In genomic region chr13:20940389-20940788, GRCm38 (mm10) we compare ENCODE assay signal across 9 mouse cellular contexts.
A peak's percentile ranks its signal among the peaks of the same experiment; 100 is the strongest.
DNase-seq lines count a peak whose midpoint lies in the region; ATAC-seq and TF ChIP-seq lines count a peak whose summit lies in the region.
"Had no signal": no experiment of that assay in that cellular context is flagged by ENCODE, and none has a peak within 500 bp of the region (broad histone marks: within the 10 kb centered on the region; RNA-seq: fewer than 3 reads in every experiment).

No protein-coding gene starts in this region.

- H3K9ac ChIP-seq in forebrain, embryonic 14.5 days (ENCODE audit: low read length), result no peak overlapping the region
- H3K9ac ChIP-seq: lung, embryonic 15.5 days had no signal

- H3K27ac ChIP-seq in cerebellum, adult 2 months (ENCODE audit: insufficient read depth, low read length), result no peak overlapping the region
- H3K27ac ChIP-seq in left cerebral cortex, adult 2 months, result no peak overlapping the region
- H3K27ac ChIP-seq in forebrain, embryonic 14.5 days (ENCODE audit: low read depth, low read length), result no peak overlapping the region
- H3K27ac ChIP-seq: lung, embryonic 15.5 days had no signal

- no peaks in the 10 kb centered on the region for H3K9me3 ChIP-seq in forebrain, embryonic 14.5 days (replicated peaks; ENCODE audit: control insufficient read depth, low read length)
- H3K9me3 ChIP-seq: lung, embryonic 15.5 days had no signal

- ATAC-seq in cerebellum, adult (ENCODE audit: insufficient number of reproducible peaks, low FRiP score, low TSS enrichment), result no peak
- ATAC-seq in forebrain, embryonic 14.5 days, result no peak; the same call in 1 of the 2 replicates

- DNase-seq in cerebellum, adult 2 months, result peak; percentile 18
- peak; percentile 15 to 16 for DNase-seq in left cerebral cortex, adult 2 months (ENCODE audit: extremely low spot score in 1 of 2, low spot score in 2 of 2)
- DNase-seq in left cerebral cortex, postnatal 36 days (ENCODE audit: low spot score in 2 of 2), result no peak
- DNase-seq in adrenal gland, adult 18-20 months (ENCODE audit: low spot score in 2 of 2), result peak; percentile 39 to 42
- peak; percentile 39 for DNase-seq in forebrain, embryonic 14.5 days (ENCODE audit: low spot score)
- peak; percentile 65 for DNase-seq in lung, postnatal 36 days
- no peak for DNase-seq in adipocyte (ENCODE audit: low spot score)

- no peak for TF ChIP-seq POLR2A in cerebellum, adult 2 months (IDR thresholded peaks at IDR 0.05; ENCODE audit: borderline replicate concordance, insufficient read depth, low read length)

- TF ChIP-seq CTCF in cerebellum, adult 2 months (IDR thresholded peaks at IDR 0.05; ENCODE audit: borderline replicate concordance, insufficient read depth, low read depth, low read length), result peak; percentile 21; the same call in 1 of the 2 replicates
- peak; percentile 62 for TF ChIP-seq CTCF in left cerebral cortex, adult 2 months (IDR thresholded peaks at IDR 0.05)

- intact Hi-C loops in left cerebral cortex, adult 2 months (cut with DNase I), result loop anchor here (10.0 kb wide), 1 partner anchor 214 kb away; no protein-coding TSS in a partner anchor
- intact Hi-C loops in left cerebral cortex, postnatal 36 days (cut with DNase I), result no loop called here

- H3K36me3 ChIP-seq in forebrain, embryonic 14.5 days (ENCODE audit: control insufficient read depth, insufficient read depth, low read length), result no peaks in the 10 kb centered on the region
- H3K36me3 ChIP-seq: lung, embryonic 15.5 days had no signal

- WGBS in cerebellum, adult 2 months, result 68% methylated on average over 6 of the region's 6 CpGs
- WGBS in forebrain, embryonic 14.5 days, result 59% methylated on average over 6 of the region's 6 CpGs

- no peak overlapping the region for H3K4me3 ChIP-seq in cerebellum, adult 2 months (replicated peaks; ENCODE audit: insufficient read depth, low read depth, low read length)
- no peak overlapping the region for H3K4me3 ChIP-seq in left cerebral cortex, adult 2 months
- no peak overlapping the region for H3K4me3 ChIP-seq in forebrain, embryonic 14.5 days (ENCODE audit: low read depth, low read length)
- H3K4me3 ChIP-seq: lung, embryonic 15.5 days had no signal

- no peak overlapping the region for H3K4me2 ChIP-seq in forebrain, embryonic 14.5 days (ENCODE audit: low read length)
- H3K4me2 ChIP-seq: lung, embryonic 15.5 days had no signal

- no peaks in the 10 kb centered on the region; the same call in 1 of the 2 replicates for H3K4me1 ChIP-seq in cerebellum, adult 2 months (ENCODE audit: control insufficient read depth, insufficient read depth, low read length)
- no peaks in the 10 kb centered on the region for H3K4me1 ChIP-seq in forebrain, embryonic 14.5 days (ENCODE audit: control insufficient read depth, insufficient read depth, low read length)
- H3K4me1 ChIP-seq: lung, embryonic 15.5 days had no signal

- no peaks in the 10 kb centered on the region for H3K27me3 ChIP-seq in cerebellum, adult 2 months (ENCODE audit: control insufficient read depth, insufficient read depth, low read length)
- no peaks in the 10 kb centered on the region for H3K27me3 ChIP-seq in forebrain, embryonic 14.5 days (replicated peaks; ENCODE audit: control insufficient read depth, insufficient read depth, low read length)
- H3K27me3 ChIP-seq: lung, embryonic 15.5 days had no signal

Comparison
In these comparisons a context has a peak if more than half of its experiments do, and no peak if none do; other contexts are left out.
1. DNase-seq: peak in cerebellum, adult 2 months (2 of 2), left cerebral cortex, adult 2 months (2 of 2), adrenal gland, adult 18-20 months (2 of 2), forebrain, embryonic 14.5 days (single experiment) and lung, postnatal 36 days (single experiment); none in left cerebral cortex, postnatal 36 days (0 of 2) and adipocyte (single experiment).